Mouse (Mus musculus): ENCODE measurements around the gene Eif4ebp2.

- TF ChIP-seq CTCF (IDR thresholded peaks at IDR 0.05; ENCODE audit: borderline replicate concordance, extremely low read depth, insufficient read depth, insufficient read length) (no peak), POLR2A (IDR thresholded peaks at IDR 0.05; ENCODE audit: borderline replicate concordance, extremely low read depth, insufficient read depth, insufficient read length, poor library complexity, severe bottlenecking) (no peak)
Observed at GRCm38 (mm10) chr10:61486551-61487339, 34.3 kb upstream of the Eif4ebp2 start.
